Mouse (Mus musculus) megakaryocyte-erythroid progenitor cell, adult 5-6 weeks (primary cell): ENCODE results near the gene 4930407I10Rik. TPM values are rescaled to one million over a fixed set of nuclear protein-coding genes. Genes with fewer than 3 reads are reported as not detected.

Experiments
- ATAC-seq: replicated peaks from 2 replicates; pipeline ENCODE4 v1.8.0; 2016; ENCODE audit warnings: mild to moderate bottlenecking, inconsistent platforms; ENCODE audit not compliant: severe bottlenecking, poor library complexity, low FRiP score, low TSS enrichment
- total RNA-seq, 2 experiments: library from RNA; stranded (forward) in 1 of 2; stranded (reverse) in 1 of 2; fragments of 200-1000, 215-1000 nt in 1 of 2; fragments of >200 nt in 1 of 2; fragmentation: Nextera tagmentation in 1 of 2; gene quantifications; 2 replicates each; pipeline ENCODE4 v1.2.3; 2014 to 2017

4930407I10Rik gene
- total RNA-seq, 2 experiments from 2014 or later = not detected

DNA sequence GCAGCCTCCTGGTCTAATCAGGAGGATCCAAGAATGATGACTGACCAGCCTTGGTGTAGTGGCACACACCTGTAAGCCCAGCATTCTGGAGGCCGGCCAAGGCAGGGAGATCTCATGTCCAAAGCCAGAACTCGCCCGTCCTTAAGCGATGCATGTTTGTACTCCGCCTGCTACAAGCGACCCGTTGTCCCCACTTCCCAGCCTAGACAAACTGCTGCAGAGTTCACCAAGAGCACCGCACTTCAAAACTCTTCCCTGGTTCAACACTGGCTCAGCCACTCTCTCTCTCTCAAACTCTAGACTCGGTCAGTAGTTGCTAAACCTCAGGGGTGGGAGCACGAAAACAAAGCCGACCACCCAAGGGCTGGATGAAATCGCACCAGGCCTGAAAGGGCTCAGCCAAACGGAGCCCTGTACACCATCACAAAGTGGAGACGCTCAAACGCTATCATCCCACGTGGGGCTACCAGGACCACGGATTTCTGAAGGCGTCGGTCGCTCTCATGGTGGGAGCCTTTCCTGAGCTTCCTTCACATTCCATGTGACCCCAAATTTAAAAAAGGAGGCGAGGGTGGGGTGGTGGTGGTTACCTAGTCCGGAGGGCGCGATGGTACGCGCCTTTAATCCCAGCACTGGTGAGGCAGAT, 12.6 kb upstream of the 4930407I10Rik start:
- ATAC-seq = peak; percentile 49

- peak; percentile 79 for ATAC-seq
Measured at GRCm38 (mm10) chr15:82047080-82047883, 11.7 kb upstream of the 4930407I10Rik start, which contains the start of gene Snu13. Gene Snu13 (minus strand): TSS chr15:82047598.

GRCm38 (mm10) chr15:82052544-82052943, 6.4 kb upstream of the 4930407I10Rik start:
- ATAC-seq = no peak

- no peak for ATAC-seq
Measured at GRCm38 (mm10) chr15:82063909-82064308, 5.0 kb downstream of the 4930407I10Rik start.

- 0 out of 2 replicates have a peak, but pooled peaks have one; percentile 60 for ATAC-seq
Measured at GRCm38 (mm10) chr15:82065511-82065910, 6.6 kb downstream of the 4930407I10Rik start.

GRCm38 (mm10) chr15:82069898-82070297, 10.9 kb downstream of the 4930407I10Rik start, which contains the start of gene Mei1:
Gene Mei1 (plus strand): TSS chr15:82069996.
- ATAC-seq = no peak

DNA sequence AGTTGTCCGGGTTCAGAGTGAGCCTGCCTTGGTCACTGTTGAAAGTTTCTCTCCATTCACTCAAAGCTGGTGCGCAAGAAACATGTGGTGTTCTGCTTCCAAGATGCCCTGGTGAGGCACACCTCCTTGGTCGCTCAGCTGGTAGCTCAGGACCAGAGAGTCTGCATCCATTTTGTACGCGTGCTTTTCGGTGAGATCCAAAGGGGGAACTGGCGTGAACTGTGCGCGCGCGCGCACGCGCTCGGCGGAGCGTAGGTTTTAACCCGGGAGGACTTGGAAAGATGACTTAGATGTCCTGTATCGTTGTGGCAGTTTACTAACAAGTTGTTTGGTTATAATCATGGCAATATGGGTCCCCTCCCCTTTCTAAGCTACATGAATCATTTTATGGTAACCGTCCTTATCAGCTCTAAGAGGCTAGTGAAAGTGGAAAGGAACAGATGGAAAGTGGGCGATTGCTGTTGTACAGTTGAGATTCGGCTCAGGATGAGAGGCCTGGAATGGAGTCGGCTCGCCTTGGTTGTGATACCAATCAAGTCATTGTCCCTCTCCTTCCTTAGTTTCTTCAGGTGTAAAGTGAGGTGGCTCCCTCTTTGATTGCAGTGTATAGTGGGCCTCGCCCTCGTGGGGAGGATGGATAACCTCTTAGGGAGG, 13.0 kb downstream of the 4930407I10Rik start:
- no peak for ATAC-seq

DNA sequence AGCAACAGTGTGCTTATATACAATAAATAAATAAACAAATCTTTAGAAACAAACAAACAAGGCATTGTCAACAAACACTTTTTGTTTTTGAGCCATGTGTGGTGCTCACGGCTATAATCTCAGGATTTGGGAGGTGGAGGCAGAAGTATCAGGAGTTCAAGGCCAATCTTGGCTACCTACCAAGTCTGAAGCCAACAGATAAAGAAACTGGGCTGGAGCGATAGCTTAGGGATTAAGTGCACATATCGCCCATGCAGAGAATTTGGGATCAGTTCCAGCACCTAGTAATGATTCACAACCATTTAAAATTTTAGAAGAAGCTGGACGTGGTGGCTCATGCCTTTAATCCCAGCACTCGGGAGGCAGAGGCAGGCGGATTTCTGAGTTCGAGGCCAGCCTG, 14.5 kb downstream of the 4930407I10Rik start:
- ATAC-seq = 0 out of 2 replicates have a peak, but pooled peaks have one; percentile 37

DNA sequence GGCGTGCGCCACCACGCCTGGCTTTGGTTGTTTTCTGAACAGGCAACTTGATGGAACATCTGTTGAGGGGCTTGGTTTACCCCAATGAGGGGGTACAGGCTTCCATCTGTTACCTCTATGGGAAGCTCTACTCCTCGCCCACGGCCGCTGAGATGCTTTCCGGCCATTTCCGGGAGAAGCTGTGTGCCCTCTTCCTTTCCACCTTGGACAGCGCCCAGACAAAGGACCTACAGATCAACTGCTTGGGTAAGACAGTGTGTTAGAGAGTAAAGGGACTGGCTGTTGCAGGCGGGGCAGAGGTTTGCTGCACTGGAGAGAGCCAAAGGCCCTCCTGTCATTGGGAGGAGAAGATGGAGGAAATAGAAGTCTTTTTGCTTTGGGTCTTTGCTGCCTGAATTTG, 20.9 kb downstream of the 4930407I10Rik start:
- ATAC-seq = no peak

DNA sequence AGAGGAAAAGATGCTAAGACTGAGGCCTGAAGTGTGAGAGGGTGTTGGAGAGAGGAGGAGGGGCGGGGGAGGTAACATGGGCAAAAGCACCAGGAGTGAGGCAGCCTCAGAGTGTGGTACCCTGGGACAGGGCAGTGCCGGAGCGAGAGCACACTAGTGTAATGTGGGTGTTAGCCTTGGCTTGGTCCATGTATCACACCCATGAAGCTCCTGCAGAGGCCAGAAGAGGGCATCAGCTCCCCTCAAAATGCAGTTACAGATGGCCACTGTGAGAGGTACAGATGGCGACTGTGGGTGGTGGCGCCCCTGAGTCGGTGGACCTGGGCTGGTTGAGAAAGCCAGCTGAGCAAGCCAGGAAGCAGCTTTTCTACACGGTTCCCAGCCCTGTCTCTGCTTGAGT, 22.2 kb downstream of the 4930407I10Rik start:
- peak; percentile 88 for ATAC-seq

- no peak for ATAC-seq
Measured at GRCm38 (mm10) chr15:82085606-82086005, 26.7 kb downstream of the 4930407I10Rik start.

- no peak for ATAC-seq
Measured at GRCm38 (mm10) chr15:82086131-82086530, 27.2 kb downstream of the 4930407I10Rik start.

GRCm38 (mm10) chr15:82087266-82087665, 28.3 kb downstream of the 4930407I10Rik start:
- peak; percentile 30; the same call in 1 of the 2 replicates for ATAC-seq

- ATAC-seq = no peak
Measured at GRCm38 (mm10) chr15:82091061-82091460, 32.1 kb downstream of the 4930407I10Rik start.

DNA sequence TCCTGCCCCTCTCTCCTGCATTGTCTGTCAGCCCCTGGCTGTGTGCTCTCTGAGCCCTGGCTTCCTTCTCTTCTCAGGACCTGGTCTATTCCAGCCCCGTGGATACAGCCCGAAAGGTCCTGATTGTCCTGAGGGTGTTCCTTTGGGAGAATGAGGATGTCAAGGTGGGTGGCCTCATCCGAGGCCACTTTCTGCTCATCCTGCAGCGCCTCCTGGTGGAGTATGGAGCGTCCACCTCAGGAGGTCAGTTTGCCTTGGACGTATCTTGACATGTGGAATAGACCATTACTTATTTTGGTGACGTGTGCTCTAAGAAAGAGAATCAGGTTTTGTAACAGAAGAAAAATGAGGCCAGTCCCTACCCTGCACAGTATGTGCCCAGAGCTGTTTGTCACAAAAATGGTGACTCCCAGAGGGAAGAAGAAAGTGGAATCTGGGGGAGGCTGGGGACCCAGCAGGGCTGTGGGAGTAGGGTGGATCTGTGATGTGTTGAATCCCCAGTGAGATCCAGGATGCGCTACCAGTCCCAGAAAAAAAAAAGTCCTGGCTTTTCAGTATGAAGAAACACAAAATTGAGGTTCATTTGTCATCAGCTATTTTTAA, 48.1 kb downstream of the 4930407I10Rik start:
- no peak for ATAC-seq

Other genes with a start within 250 kb of the 4930407I10Rik start
- 22.4 and 32.1 TPM in 2 replicates for gene Tob2, start 200.4 kb upstream of the 4930407I10Rik start, total RNA-seq (2014; fragmentation: Nextera tagmentation)
- 11.7 and 20.4 TPM in 2 replicates for gene Tob2, start 200.4 kb upstream of the 4930407I10Rik start, total RNA-seq (2017)
- gene Phf5a, start 187.2 kb upstream of the 4930407I10Rik start, total RNA-seq (2014; fragmentation: Nextera tagmentation) = 203 and 208 TPM in 2 replicates
- gene Phf5a, start 187.2 kb upstream of the 4930407I10Rik start, total RNA-seq (2017) = 131 and 142 TPM in 2 replicates
- 162 and 178 TPM in 2 replicates for gene Aco2, start 186.8 kb upstream of the 4930407I10Rik start, total RNA-seq (2014; fragmentation: Nextera tagmentation)
- 171 and 185 TPM in 2 replicates for gene Aco2, start 186.8 kb upstream of the 4930407I10Rik start, total RNA-seq (2017)
- gene Polr3h, start 132.9 kb upstream of the 4930407I10Rik start, total RNA-seq (2014; fragmentation: Nextera tagmentation) = 46.2 and 57.3 TPM in 2 replicates
- 47.7 and 59.5 TPM in 2 replicates for gene Polr3h, start 132.9 kb upstream of the 4930407I10Rik start, total RNA-seq (2017)
- gene Csdc2, start 122.4 kb upstream of the 4930407I10Rik start, total RNA-seq (2014; fragmentation: Nextera tagmentation) = not detected in 2 replicates
- gene Csdc2, start 122.4 kb upstream of the 4930407I10Rik start, total RNA-seq (2017) = not detected in 2 replicates
- gene Pmm1, start 98.2 kb upstream of the 4930407I10Rik start, total RNA-seq (2014; fragmentation: Nextera tagmentation) = 62.0 and 90.7 TPM in 2 replicates
- 30.5 and 33.1 TPM in 2 replicates for gene Pmm1, start 98.2 kb upstream of the 4930407I10Rik start, total RNA-seq (2017)
- not detected in 2 replicates for gene 1700029P11Rik, start 78.6 kb upstream of the 4930407I10Rik start, total RNA-seq (2014; fragmentation: Nextera tagmentation)
- gene 1700029P11Rik, start 78.6 kb upstream of the 4930407I10Rik start, total RNA-seq (2017) = not detected in 2 replicates
- 120 and 143 TPM in 2 replicates for gene Xrcc6, start 71.3 kb upstream of the 4930407I10Rik start, total RNA-seq (2014; fragmentation: Nextera tagmentation)
- 379 and 524 TPM in 2 replicates for gene Xrcc6, start 71.3 kb upstream of the 4930407I10Rik start, total RNA-seq (2017)
- gene Desi1, start 25.3 kb upstream of the 4930407I10Rik start, total RNA-seq (2014; fragmentation: Nextera tagmentation) = 48.8 and 51.6 TPM in 2 replicates
- 8.0 and 22.3 TPM in 2 replicates for gene Desi1, start 25.3 kb upstream of the 4930407I10Rik start, total RNA-seq (2017)
- 295 and 336 TPM in 2 replicates for gene Snu13, start 11.6 kb upstream of the 4930407I10Rik start, total RNA-seq (2014; fragmentation: Nextera tagmentation)
- 286 and 307 TPM in 2 replicates for gene Snu13, start 11.6 kb upstream of the 4930407I10Rik start, total RNA-seq (2017)
- gene Mei1, start 10.8 kb downstream of the 4930407I10Rik start, total RNA-seq (2014; fragmentation: Nextera tagmentation) = not detected in 2 replicates
- not detected in 2 replicates for gene Mei1, start 10.8 kb downstream of the 4930407I10Rik start, total RNA-seq (2017)
- gene Ccdc134, start 68.8 kb downstream of the 4930407I10Rik start, total RNA-seq (2014; fragmentation: Nextera tagmentation) = 14.3 and 17.4 TPM in 2 replicates
- gene Ccdc134, start 68.8 kb downstream of the 4930407I10Rik start, total RNA-seq (2017) = 11.8 and 17.4 TPM in 2 replicates
- gene Srebf2, start 88.0 kb downstream of the 4930407I10Rik start, total RNA-seq (2014; fragmentation: Nextera tagmentation) = 41.0 and 43.3 TPM in 2 replicates
- gene Srebf2, start 88.0 kb downstream of the 4930407I10Rik start, total RNA-seq (2017) = 24.7 and 26.0 TPM in 2 replicates
- gene Shisa8, start 153.7 kb downstream of the 4930407I10Rik start, total RNA-seq (2014; fragmentation: Nextera tagmentation) = not detected in 2 replicates
- not detected in 2 replicates for gene Shisa8, start 153.7 kb downstream of the 4930407I10Rik start, total RNA-seq (2017)
- gene Tnfrsf13c, start 165.2 kb downstream of the 4930407I10Rik start, total RNA-seq (2014; fragmentation: Nextera tagmentation) = 0.49 and 1.2 TPM in 2 replicates
- gene Tnfrsf13c, start 165.2 kb downstream of the 4930407I10Rik start, total RNA-seq (2017) = 0.46 and 0.75 TPM in 2 replicates
- 20.7 and 53.8 TPM in 2 replicates for gene Cenpm, start 185.6 kb downstream of the 4930407I10Rik start, total RNA-seq (2014; fragmentation: Nextera tagmentation)
- 19.0 and 23.2 TPM in 2 replicates for gene Cenpm, start 185.6 kb downstream of the 4930407I10Rik start, total RNA-seq (2017)
- gene 1500009C09Rik, start 193.2 kb downstream of the 4930407I10Rik start, total RNA-seq (2014; fragmentation: Nextera tagmentation) = not detected in 2 replicates
- gene 1500009C09Rik, start 193.2 kb downstream of the 4930407I10Rik start, total RNA-seq (2017) = not detected in 2 replicates
- gene Sept3, start 215.7 kb downstream of the 4930407I10Rik start, total RNA-seq (2014; fragmentation: Nextera tagmentation) = not detected in 2 replicates
- 0.27 and 1.4 TPM in 2 replicates for gene Sept3, start 215.7 kb downstream of the 4930407I10Rik start, total RNA-seq (2017)
- gene Wbp2nl, start 239.8 kb downstream of the 4930407I10Rik start, total RNA-seq (2014; fragmentation: Nextera tagmentation) = 0.77 TPM in 1 of 2 replicates, not detected in the other
- not detected in 2 replicates for gene Wbp2nl, start 239.8 kb downstream of the 4930407I10Rik start, total RNA-seq (2017)